Mouse (Mus musculus): ENCODE results near the gene Pik3r3. TPM values are rescaled to one million over a fixed set of nuclear protein-coding genes. Genes with fewer than 3 reads are reported as not detected.
A peak's percentile ranks its signal among the peaks of the same experiment; 100 is the strongest.

Gene Pik3r3
- polyA plus RNA-seq, 2 experiments: 14.7 to 27.1 TPM

- no peak for TF ChIP-seq POLR2A (IDR thresholded peaks at IDR 0.05; ENCODE audit: borderline replicate concordance, extremely low read depth, insufficient read depth, insufficient read length)
- H3K9me3 ChIP-seq (ENCODE audit: control insufficient read depth, low read length): no peaks in the 10 kb centered on the region
- 95% methylated on average over 6 of the region's 6 CpGs for WGBS
- peaks cover 53% of the 10 kb centered on the region for H3K36me3 ChIP-seq (ENCODE audit: control insufficient read depth, insufficient read depth, low read length)
- H3K4me2 ChIP-seq (replicated peaks; ENCODE audit: low read depth, low read length, severe bottlenecking): no peak overlapping the region
- H3K9ac ChIP-seq (ENCODE audit: low read depth, low read length, severe bottlenecking): no peak overlapping the region
- ATAC-seq (ENCODE audit: low FRiP score, low read depth): no peak
- H3K4me1 ChIP-seq (ENCODE audit: control insufficient read depth, insufficient read depth, low read length): no peaks in the 10 kb centered on the region
- no peak overlapping the region for H3K4me3 ChIP-seq (replicated peaks; ENCODE audit: low read length)
- DNase-seq (ENCODE audit: low spot score): no peak
- no peak overlapping the region for H3K27ac ChIP-seq (replicated peaks; ENCODE audit: low read depth, low read length)
- no peaks in the 10 kb centered on the region for H3K27me3 ChIP-seq (ENCODE audit: control insufficient read depth, insufficient read depth, low read length)
These were observed 70.1 kb downstream of the Pik3r3 start for GRCm38 (mm10) chr4:116291561-116291960.

- Histone ChIP-seq H3K27me3 (ENCODE audit: control insufficient read depth, insufficient read depth, low read length) (no peaks in the 10 kb centered on the region), H3K36me3 (ENCODE audit: control insufficient read depth, insufficient read depth, low read length) (peaks cover 42% of the 10 kb centered on the region), H3K9ac (ENCODE audit: low read depth, low read length, severe bottlenecking) (no peak overlapping the region), H3K9me3 (ENCODE audit: control insufficient read depth, low read length) (no peaks in the 10 kb centered on the region), H3K4me1 (ENCODE audit: control insufficient read depth, insufficient read depth, low read length) (no peaks in the 10 kb centered on the region), H3K4me3 (replicated peaks; ENCODE audit: low read length) (no peak overlapping the region), H3K4me2 (replicated peaks; ENCODE audit: low read depth, low read length, severe bottlenecking) (no peak overlapping the region), H3K27ac (replicated peaks; ENCODE audit: low read depth, low read length) (no peak overlapping the region)
- 83% methylated on average over 12 of the region's 12 CpGs for WGBS
- no peak for DNase-seq (ENCODE audit: low spot score)
- no peak for ATAC-seq (ENCODE audit: low FRiP score, low read depth)
- TF ChIP-seq POLR2A (IDR thresholded peaks at IDR 0.05; ENCODE audit: borderline replicate concordance, extremely low read depth, insufficient read depth, insufficient read length): no peak
These were observed 71.9 kb downstream of the Pik3r3 start for GRCm38 (mm10) chr4:116293296-116293695.

DNA sequence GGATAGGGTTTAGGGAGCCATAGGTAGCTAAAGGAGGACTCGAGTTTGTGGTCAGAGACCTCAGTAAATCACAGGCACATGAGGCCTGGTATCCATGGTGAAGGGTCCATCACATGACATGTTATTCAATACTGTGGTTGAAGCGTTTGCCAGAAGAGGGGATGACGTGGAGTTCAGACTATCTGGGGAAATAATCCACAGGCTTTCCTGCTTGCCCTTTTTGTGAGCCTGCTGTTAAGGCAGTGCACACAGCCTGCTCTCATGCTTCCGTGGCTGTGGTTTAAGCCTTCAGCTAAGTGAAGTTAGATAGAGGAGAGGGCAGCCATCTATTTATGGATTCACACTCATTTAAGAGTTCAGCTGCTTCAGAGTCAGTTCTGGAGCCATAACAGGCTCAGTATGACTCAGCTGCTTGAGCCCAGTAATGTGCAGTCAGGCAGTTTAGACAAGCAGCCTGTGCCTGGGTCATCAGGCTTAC is 79.5 kb downstream of the Pik3r3 start:
- TF ChIP-seq POLR2A (IDR thresholded peaks at IDR 0.05; ENCODE audit: borderline replicate concordance, extremely low read depth, insufficient read depth, insufficient read length): no peak
- H3K4me1 ChIP-seq (ENCODE audit: control insufficient read depth, insufficient read depth, low read length): no peaks in the 10 kb centered on the region
- no peak overlapping the region for H3K9ac ChIP-seq (ENCODE audit: low read depth, low read length, severe bottlenecking)
- DNase-seq (ENCODE audit: low spot score) (peak; percentile 47), ATAC-seq (ENCODE audit: low FRiP score, low read depth) (peak; percentile 60)
- WGBS: 50% methylated on average over 4 of the region's 4 CpGs
- H3K27ac ChIP-seq (replicated peaks; ENCODE audit: low read depth, low read length): no peak overlapping the region
- no peak overlapping the region for H3K4me2 ChIP-seq (replicated peaks; ENCODE audit: low read depth, low read length, severe bottlenecking)
- H3K4me3 ChIP-seq (replicated peaks; ENCODE audit: low read length): no peak overlapping the region
- no peaks in the 10 kb centered on the region for H3K27me3 ChIP-seq (ENCODE audit: control insufficient read depth, insufficient read depth, low read length)
- H3K36me3 ChIP-seq (ENCODE audit: control insufficient read depth, insufficient read depth, low read length): peaks cover 33% of the 10 kb centered on the region
- no peaks in the 10 kb centered on the region for H3K9me3 ChIP-seq (ENCODE audit: control insufficient read depth, low read length)

DNA sequence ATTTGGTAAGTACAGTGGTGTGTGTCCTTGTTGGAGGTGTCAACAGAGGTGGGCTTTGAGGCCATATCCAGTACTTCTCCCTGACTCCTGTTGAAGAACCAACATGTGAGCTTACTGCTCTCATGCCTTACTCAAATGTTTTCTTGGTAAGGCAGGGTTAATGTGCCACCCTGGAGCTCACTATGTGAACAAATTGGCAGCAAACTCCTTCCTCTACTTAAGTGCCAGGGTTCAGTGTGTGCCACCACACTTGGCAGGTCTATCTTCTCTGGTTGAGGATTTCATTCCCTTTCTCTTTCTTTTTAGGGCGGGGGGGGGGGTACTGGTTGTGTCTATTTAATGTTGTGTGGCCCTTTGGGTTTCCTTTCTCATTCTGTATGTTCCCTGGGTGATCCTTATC is 83.1 kb downstream of the Pik3r3 start:
- H3K27me3 ChIP-seq (ENCODE audit: control insufficient read depth, insufficient read depth, low read length): no peaks in the 10 kb centered on the region
- ATAC-seq (ENCODE audit: low FRiP score, low read depth): no peak
- TF ChIP-seq POLR2A (IDR thresholded peaks at IDR 0.05; ENCODE audit: borderline replicate concordance, extremely low read depth, insufficient read depth, insufficient read length): no peak
- no peak overlapping the region for H3K27ac ChIP-seq (replicated peaks; ENCODE audit: low read depth, low read length)
- whole genome bisulfite sequencing: 27% methylated on average over 1 of the region's 1 CpGs
- no peaks in the 10 kb centered on the region for H3K4me1 ChIP-seq (ENCODE audit: control insufficient read depth, insufficient read depth, low read length)
- H3K4me2 ChIP-seq (replicated peaks; ENCODE audit: low read depth, low read length, severe bottlenecking): no peak overlapping the region
- peaks cover 54% of the 10 kb centered on the region for H3K36me3 ChIP-seq (ENCODE audit: control insufficient read depth, insufficient read depth, low read length)
- no peak overlapping the region for H3K9ac ChIP-seq (ENCODE audit: low read depth, low read length, severe bottlenecking)
- H3K4me3 ChIP-seq (replicated peaks; ENCODE audit: low read length): no peak overlapping the region
- no peak for DNase-seq (ENCODE audit: low spot score)
- H3K9me3 ChIP-seq (ENCODE audit: control insufficient read depth, low read length): no peaks in the 10 kb centered on the region

DNA sequence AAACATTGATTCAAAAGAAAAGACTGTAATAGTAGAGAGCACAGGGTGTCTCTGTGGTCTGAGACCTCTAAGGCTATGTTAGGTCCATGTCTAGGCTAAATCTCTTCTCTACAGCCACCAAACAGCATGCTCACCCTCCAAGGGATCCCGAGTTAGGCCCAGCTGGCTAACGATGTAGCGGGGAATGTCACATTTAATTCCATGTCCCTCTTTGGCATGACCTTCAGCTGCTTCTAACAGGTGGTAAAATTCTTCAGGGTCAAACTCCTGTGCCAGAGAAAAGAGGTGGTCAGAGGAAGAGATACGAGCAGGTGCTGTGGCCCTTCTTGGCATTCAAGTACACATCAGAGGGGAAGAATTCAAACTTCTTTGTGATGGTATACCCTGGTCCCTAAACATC is 96.2 kb downstream of the Pik3r3 start:
- no peak overlapping the region for H3K4me2 ChIP-seq (replicated peaks; ENCODE audit: low read depth, low read length, severe bottlenecking)
- no peaks in the 10 kb centered on the region for H3K27me3 ChIP-seq (ENCODE audit: control insufficient read depth, insufficient read depth, low read length)
- H3K27ac ChIP-seq (replicated peaks; ENCODE audit: low read depth, low read length): no peak overlapping the region
- H3K4me3 ChIP-seq (replicated peaks; ENCODE audit: low read length): no peak overlapping the region
- DNase-seq (ENCODE audit: low spot score) (no peak), ATAC-seq (ENCODE audit: low FRiP score, low read depth) (no peak)
- peaks cover 83% of the 10 kb centered on the region for H3K36me3 ChIP-seq (ENCODE audit: control insufficient read depth, insufficient read depth, low read length)
- 94% methylated on average over 4 of the region's 4 CpGs for WGBS
- H3K4me1 ChIP-seq (ENCODE audit: control insufficient read depth, insufficient read depth, low read length): no peaks in the 10 kb centered on the region
- no peaks in the 10 kb centered on the region for H3K9me3 ChIP-seq (ENCODE audit: control insufficient read depth, low read length)
- no peak for TF ChIP-seq POLR2A (IDR thresholded peaks at IDR 0.05; ENCODE audit: borderline replicate concordance, extremely low read depth, insufficient read depth, insufficient read length)
- no peak overlapping the region for H3K9ac ChIP-seq (ENCODE audit: low read depth, low read length, severe bottlenecking)

GRCm38 (mm10) chr4:116322127-116322526 is 100.7 kb downstream of the Pik3r3 start:
- DNase-seq (ENCODE audit: low spot score) (no peak), ATAC-seq (ENCODE audit: low FRiP score, low read depth) (no peak)
- no peaks in the 10 kb centered on the region for H3K4me1 ChIP-seq (ENCODE audit: control insufficient read depth, insufficient read depth, low read length)
- no peak overlapping the region for H3K4me2 ChIP-seq (replicated peaks; ENCODE audit: low read depth, low read length, severe bottlenecking)
- no peak overlapping the region for H3K4me3 ChIP-seq (replicated peaks; ENCODE audit: low read length)
- no peak overlapping the region for H3K9ac ChIP-seq (ENCODE audit: low read depth, low read length, severe bottlenecking)
- no peak for TF ChIP-seq POLR2A (IDR thresholded peaks at IDR 0.05; ENCODE audit: borderline replicate concordance, extremely low read depth, insufficient read depth, insufficient read length)
- peaks cover 73% of the 10 kb centered on the region for H3K36me3 ChIP-seq (ENCODE audit: control insufficient read depth, insufficient read depth, low read length)
- H3K9me3 ChIP-seq (ENCODE audit: control insufficient read depth, low read length): no peaks in the 10 kb centered on the region
- no peak overlapping the region for H3K27ac ChIP-seq (replicated peaks; ENCODE audit: low read depth, low read length)
- WGBS: 95% methylated on average over 6 of the region's 6 CpGs
- no peaks in the 10 kb centered on the region for H3K27me3 ChIP-seq (ENCODE audit: control insufficient read depth, insufficient read depth, low read length)
